Mouse (Mus musculus): Measurements from ENCODE around the gene Actb. TPM values are rescaled to one million over a fixed set of nuclear protein-coding genes. Genes with fewer than 3 reads are reported as not detected.

Gene Actb
- total RNA-seq, 2 experiments from 2014 or later: 487 to 619 TPM

- DNase-seq: no peak
Measured at GRCm38 (mm10) chr5:142878570-142878969, 28.0 kb downstream of the Actb start.

GRCm38 (mm10) chr5:142877337-142878280, 28.9 kb downstream of the Actb start:
- DNase-seq: peak; percentile 82

- DNase-seq: no peak
Measured at GRCm38 (mm10) chr5:142876896-142877295, 29.7 kb downstream of the Actb start.

- DNase-seq: no peak
Measured at GRCm38 (mm10) chr5:142875513-142875905, 31.0 kb downstream of the Actb start.

GRCm38 (mm10) chr5:142874791-142875512, 31.6 kb downstream of the Actb start:
- no peak for DNase-seq

GRCm38 (mm10) chr5:142873718-142874117, 32.8 kb downstream of the Actb start:
- DNase-seq: no peak

- no peak for DNase-seq
Measured at GRCm38 (mm10) chr5:142871765-142872164, 34.8 kb downstream of the Actb start.

- no peak for DNase-seq
Measured at GRCm38 (mm10) chr5:142869463-142869862, 37.1 kb downstream of the Actb start.

- no peak for DNase-seq
Measured at GRCm38 (mm10) chr5:142857763-142858229, 48.8 kb downstream of the Actb start.

GRCm38 (mm10) chr5:142856408-142856807, 50.1 kb downstream of the Actb start:
- no peak for DNase-seq

GRCm38 (mm10) chr5:142854877-142855276, 51.7 kb downstream of the Actb start:
- peak; percentile 30 for DNase-seq

GRCm38 (mm10) chr5:142853585-142853984, 53.0 kb downstream of the Actb start:
- DNase-seq: no peak

Other genes with a start within 250 kb of the Actb start
- under 1 TPM; 0.16 to 0.26 TPM for gene Slc29a4, start 214.2 kb downstream of the Actb start, total RNA-seq (2021)
- 10 to 100 TPM; 25.2 to 31.6 TPM for gene Tnrc18, start 89.1 kb downstream of the Actb start, total RNA-seq (2021)
- 1 to 10 TPM; 5.6 to 6.8 TPM for gene Fbxl18, start 11.3 kb downstream of the Actb start, total RNA-seq (2021)
- 10 to 100 TPM; 13.4 to 17.6 TPM for gene Fscn1, start 53.6 kb upstream of the Actb start, total RNA-seq (2021)
- gene Rnf216, start 206.2 kb upstream of the Actb start, total RNA-seq (2021): 10 to 100 TPM; 14.8 to 16.1 TPM
- under 1 TPM in 1 of 2 experiments, not detected in 1; 0.05 TPM for gene Olfr718-ps1, start 240.8 kb upstream of the Actb start, total RNA-seq (2021)

Data from gastrocnemius, postnatal 25 days (tissue).